In the genomic region with DNA sequence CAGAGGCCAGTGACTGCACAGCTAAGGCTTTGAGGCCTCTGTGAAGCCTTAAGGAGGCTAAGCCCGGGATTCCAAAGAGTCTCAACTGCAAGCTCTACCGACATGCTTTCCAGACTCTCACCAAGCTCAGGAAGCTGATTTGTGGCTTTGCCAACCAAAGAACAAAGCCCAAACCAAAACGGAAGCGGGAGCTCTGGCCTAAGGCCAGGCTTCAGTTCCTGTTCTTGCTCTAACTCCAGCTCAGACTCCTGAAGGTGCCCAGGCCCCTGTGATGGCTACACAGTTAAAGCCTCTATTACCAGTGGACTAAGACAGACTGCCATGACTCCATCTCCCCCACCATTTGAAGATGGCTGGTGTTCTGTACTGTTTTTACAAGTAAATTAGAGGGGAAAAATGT, we compare ENCODE assay signal across 8 mouse cellular contexts. TPM values are rescaled to one million over a fixed set of nuclear protein-coding genes. Genes with fewer than 3 reads are reported as not detected.
DNase-seq lines count a peak whose midpoint lies in the region; ATAC-seq lines count a peak whose summit lies in the region.

No protein-coding gene starts in this region.

- H3K9ac ChIP-seq in kidney, embryonic 15.5 days: no peak overlapping the region

- H3K4me2 ChIP-seq in kidney, embryonic 15.5 days: no peak overlapping the region

- no peaks in the 10 kb centered on the region for H3K36me3 ChIP-seq in kidney, embryonic 15.5 days

- no peak overlapping the region for H3K4me3 ChIP-seq in kidney, embryonic 15.5 days (replicated peaks)

- no peaks in the 10 kb centered on the region for H3K4me1 ChIP-seq in kidney, embryonic 15.5 days

- H3K9me3 ChIP-seq in kidney, embryonic 15.5 days (replicated peaks): no peaks in the 10 kb centered on the region

- 62% methylated on average over 4 of the region's 4 CpGs for WGBS in kidney, embryonic 15.5 days

- peaks cover 3% of the 10 kb centered on the region; the same call in 1 of the 2 replicates for H3K27me3 ChIP-seq in kidney, embryonic 15.5 days

- peak; percentile 30 for ATAC-seq in granulocyte monocyte progenitor cell, adult 5-6 weeks (replicated peaks; ENCODE audit: poor library complexity, severe bottlenecking)
- no peak for ATAC-seq in kidney, embryonic 15.5 days (replicated peaks; ENCODE audit: low FRiP score)

- peak; percentile 26 to 29 for DNase-seq in cerebellum, postnatal 10 days
- DNase-seq in cerebellum, adult 9-11 months: no peak
- peak; percentile 20 for DNase-seq in 3134 (ENCODE audit: extremely low read depth, insufficient read length, low spot score)
- DNase-seq in lung, postnatal 4 days: peak; percentile 79 to 87
- no peak for DNase-seq in cerebellum, adult 9-10 months
- DNase-seq in embryo, embryonic 10 days (ENCODE audit: low spot score): no peak

- peak overlapping the region; percentile 73 for H3K27ac ChIP-seq in kidney, embryonic 15.5 days

RNA-seq across cellular contexts. Expression of a gene that starts 19.2 kb away (rescaled TPM):
- 254 and 266 TPM in 2 replicates for total RNA-seq in granulocyte monocyte progenitor cell, adult 5-6 weeks (2014; fragmentation: Nextera tagmentation)
- total RNA-seq in granulocyte monocyte progenitor cell, adult 5-6 weeks (2017): 386 and 482 TPM in 2 replicates
- 403 and 425 TPM in 2 replicates for polyA plus RNA-seq in kidney, embryonic 15.5 days (2015; fragmentation: Nextera tagmentation; extraction: Ambion mirVana)

RNA-seq across cellular contexts. Expression of a gene that starts 20.0 kb away (rescaled TPM):
- 239 and 246 TPM in 2 replicates for total RNA-seq in granulocyte monocyte progenitor cell, adult 5-6 weeks (2014; fragmentation: Nextera tagmentation)
- 89.1 and 102 TPM in 2 replicates for total RNA-seq in granulocyte monocyte progenitor cell, adult 5-6 weeks (2017)
- 212 and 224 TPM in 2 replicates for polyA plus RNA-seq in kidney, embryonic 15.5 days (2015; fragmentation: Nextera tagmentation; extraction: Ambion mirVana)

Comparison
In these comparisons a context has a peak if more than half of its experiments do, and no peak if none do; other contexts are left out.
1. DNase-seq: peak in cerebellum, postnatal 10 days (2 of 2), 3134 (single experiment) and lung, postnatal 4 days (2 of 2); none in cerebellum, adult 9-11 months (single experiment), cerebellum, adult 9-10 months (single experiment) and embryo, embryonic 10 days (single experiment).